Mouse (Mus musculus) megakaryocyte, embryonic 14.5 days (primary cell): ENCODE data around the gene Polr1c. TPM values are rescaled to one million over a fixed set of nuclear protein-coding genes. Genes with fewer than 3 reads are reported as not detected.

Experiments used
- H3K27me3 ChIP-seq: replicated peaks from 2 replicates; pipeline ENCODE3; 2012; ENCODE audit warnings: inconsistent platforms
- H3K36me3 ChIP-seq: replicated peaks from 2 replicates; pipeline ENCODE3; 2012; ENCODE audit warnings: low read length, inconsistent platforms, mixed read lengths
- H3K4me1 ChIP-seq: 2 replicates; pipeline ENCODE4 v1.6.1; 2012; ENCODE audit warnings: inconsistent platforms
- H3K4me3 ChIP-seq: replicated peaks from 2 replicates; pipeline ENCODE3; 2012; ENCODE audit warnings: moderate library complexity, mild to moderate bottlenecking, inconsistent platforms
- H3K9me3 ChIP-seq: 2 replicates; pipeline ENCODE4 v1.6.1; 2012; ENCODE audit warnings: inconsistent platforms
- FLI1 ChIP-seq: IDR thresholded peaks from 2 replicates; pipeline ENCODE4 v1.6.1; 2012; ENCODE audit warnings: low read length, inconsistent platforms, mixed read lengths
- GATA1 ChIP-seq: IDR thresholded peaks from 3 replicates; pipeline ENCODE4 v1.6.1; 2012; ENCODE audit warnings: mixed read lengths, low read length, inconsistent platforms, borderline replicate concordance
- polyA plus RNA-seq: library from polyadenylated mRNA; stranded (reverse); fragments of >175 nt; gene quantifications from 2 replicates; pipeline ENCODE4 v1.2.3, GENCODE M21; 2012; ENCODE audit warnings: low replicate concordance; ENCODE audit not compliant: insufficient read depth

Polr1c gene
- polyA plus RNA-seq, 1 experiment: 10.9 TPM

DNA sequence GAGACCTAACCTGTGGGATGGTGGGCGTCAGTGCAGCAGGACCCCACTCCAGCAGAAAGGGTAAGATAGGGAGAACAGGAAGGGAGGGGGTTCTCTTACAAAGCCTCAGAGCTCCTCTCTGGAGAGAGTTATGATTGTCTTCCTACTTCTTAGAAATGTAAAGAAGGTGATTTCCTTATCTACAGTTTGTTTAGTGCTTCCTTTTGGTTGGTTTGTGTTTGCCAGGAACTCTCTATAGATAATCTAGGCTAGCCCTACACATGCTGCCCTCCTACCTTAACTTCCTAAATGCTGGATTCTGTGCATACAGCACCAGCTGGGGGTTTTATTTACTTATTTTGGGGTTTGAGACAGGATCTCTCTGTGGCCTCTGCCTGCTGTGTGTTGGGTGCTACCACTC is 11.8 kb downstream of the Polr1c start:
- no peak for TF ChIP-seq FLI1
- no peak for TF ChIP-seq GATA1
- H3K27me3 ChIP-seq: no peaks in the 10 kb centered on the region
- H3K4me3 ChIP-seq: no peak overlapping the region
- H3K4me1 ChIP-seq: peaks cover 16% of the 10 kb centered on the region
- H3K9me3 ChIP-seq: no peaks in the 10 kb centered on the region
- H3K36me3 ChIP-seq: peaks cover 85% of the 10 kb centered on the region

DNA sequence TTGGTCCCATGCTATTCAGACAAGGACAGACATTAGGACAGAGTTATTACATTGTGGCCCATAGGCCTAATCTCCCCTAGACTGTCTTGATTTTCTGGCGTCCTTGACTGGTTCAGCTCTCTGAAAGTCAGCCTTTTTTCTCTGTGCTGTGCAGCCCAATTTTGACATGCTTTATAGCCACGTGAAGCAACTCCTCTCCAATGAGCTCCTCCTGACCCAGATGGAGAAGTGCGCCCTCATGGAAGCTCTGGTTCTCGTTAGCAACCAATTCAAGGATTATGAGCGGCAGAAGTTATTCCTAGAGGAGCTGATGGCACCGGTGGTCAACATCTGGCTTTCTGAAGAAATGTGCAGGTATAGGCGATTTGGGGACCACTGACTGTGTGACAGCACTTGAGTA is 20.3 kb downstream of the Polr1c start:
- H3K36me3 ChIP-seq: peaks cover 94% of the 10 kb centered on the region
- H3K4me3 ChIP-seq: no peak overlapping the region
- H3K27me3 ChIP-seq: no peaks in the 10 kb centered on the region
- no peaks in the 10 kb centered on the region for H3K9me3 ChIP-seq
- no peak for TF ChIP-seq FLI1
- no peak for TF ChIP-seq GATA1
- H3K4me1 ChIP-seq: no peaks in the 10 kb centered on the region

DNA sequence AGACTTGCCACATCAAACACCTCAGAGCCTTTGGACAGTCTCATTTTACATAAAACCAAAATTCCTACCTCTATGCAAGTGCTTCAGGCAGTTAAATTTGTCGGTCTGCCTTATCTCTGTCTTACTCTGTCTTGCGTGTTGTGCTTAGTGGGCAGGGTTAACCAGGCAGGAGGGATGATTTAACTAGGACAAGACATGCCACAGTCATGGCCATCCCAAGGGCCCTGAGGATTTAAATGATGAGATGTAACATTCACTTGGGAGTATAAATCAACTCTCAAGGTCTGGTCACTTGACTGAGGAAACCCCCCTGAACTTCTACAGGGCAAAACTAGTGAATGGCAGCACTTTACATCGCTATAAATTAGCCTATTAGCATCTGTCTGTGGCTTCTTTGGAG is 26.3 kb downstream of the Polr1c start:
- H3K4me3 ChIP-seq: no peak overlapping the region
- H3K27me3 ChIP-seq: no peaks in the 10 kb centered on the region
- peaks cover 26% of the 10 kb centered on the region for H3K4me1 ChIP-seq
- no peaks in the 10 kb centered on the region for H3K9me3 ChIP-seq
- TF ChIP-seq FLI1: no peak
- TF ChIP-seq GATA1: no peak
- H3K36me3 ChIP-seq: peaks cover 99% of the 10 kb centered on the region

DNA sequence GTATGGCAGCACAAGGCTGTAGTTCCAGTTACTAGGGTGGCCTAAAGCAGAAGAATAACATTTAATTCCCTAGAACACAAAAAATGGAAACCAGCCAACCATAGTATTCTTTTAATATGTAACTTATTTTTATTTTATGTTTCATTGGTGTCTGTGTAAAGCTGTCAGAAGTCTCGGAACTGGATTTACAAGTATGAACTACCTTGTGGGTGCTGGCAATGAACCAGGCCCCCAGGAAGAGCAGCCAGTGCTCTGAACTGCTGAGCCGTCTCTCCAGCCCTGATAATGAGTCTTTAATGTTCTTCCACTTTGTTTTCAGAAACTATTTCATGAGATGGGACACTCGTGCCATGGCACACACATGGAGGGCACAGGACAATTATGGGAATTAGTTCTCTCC is 37.3 kb downstream of the Polr1c start:
- no peak overlapping the region for H3K4me3 ChIP-seq
- TF ChIP-seq FLI1: no peak
- peaks cover 88% of the 10 kb centered on the region for H3K36me3 ChIP-seq
- no peaks in the 10 kb centered on the region for H3K27me3 ChIP-seq
- H3K9me3 ChIP-seq: no peaks in the 10 kb centered on the region
- peaks cover 59% of the 10 kb centered on the region for H3K4me1 ChIP-seq

DNA sequence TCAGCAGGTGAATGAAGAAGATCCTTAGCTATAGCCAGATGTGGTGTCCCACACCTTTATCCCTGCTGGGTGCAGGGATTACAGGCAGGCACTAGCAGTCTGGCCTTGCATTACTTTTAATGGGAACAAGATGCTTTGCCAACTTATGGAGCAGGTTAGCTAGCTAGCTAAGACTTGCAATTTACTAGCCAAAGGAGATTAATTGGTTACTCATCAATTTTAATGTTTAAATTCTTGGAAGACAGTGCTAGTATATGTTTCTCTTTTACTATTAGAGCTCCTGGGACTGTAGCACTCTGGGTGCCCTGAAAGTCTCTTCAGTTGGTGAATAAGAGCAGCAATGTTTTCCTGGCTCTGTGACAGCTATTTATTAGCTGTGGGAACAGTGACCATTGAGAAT is 41.2 kb downstream of the Polr1c start:
- no peaks in the 10 kb centered on the region for H3K9me3 ChIP-seq
- no peak overlapping the region for H3K4me3 ChIP-seq
- peaks cover 60% of the 10 kb centered on the region for H3K36me3 ChIP-seq
- no peaks in the 10 kb centered on the region for H3K27me3 ChIP-seq
- peaks cover 47% of the 10 kb centered on the region for H3K4me1 ChIP-seq
- TF ChIP-seq GATA1: no peak
- TF ChIP-seq FLI1: no peak

DNA sequence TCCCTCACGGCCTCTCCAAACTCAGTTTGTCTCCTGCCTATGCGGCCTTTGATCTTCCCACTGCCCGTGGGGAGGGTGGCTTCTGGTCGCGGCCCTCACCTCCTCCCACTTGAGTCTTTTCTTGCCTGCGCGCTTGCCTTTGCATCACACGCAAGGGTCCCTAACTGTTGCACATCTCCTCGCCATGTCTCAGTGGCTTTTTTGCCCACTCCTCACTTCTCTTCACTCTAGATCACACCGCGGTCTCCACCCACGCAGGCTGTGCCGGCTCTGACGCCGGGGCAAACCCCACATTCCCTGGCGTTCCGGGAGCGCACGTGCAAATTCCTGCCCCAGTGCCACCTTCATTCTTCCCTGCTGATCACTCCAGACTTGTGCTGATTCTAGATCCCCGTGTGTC is 44.8 kb downstream of the Polr1c start:
- TF ChIP-seq GATA1 (no peak), FLI1 (no peak)
- no peaks in the 10 kb centered on the region for H3K27me3 ChIP-seq
- H3K9me3 ChIP-seq: no peaks in the 10 kb centered on the region
- H3K4me3 ChIP-seq: peak overlapping the region; percentile 99
- peaks cover 56% of the 10 kb centered on the region for H3K4me1 ChIP-seq
- peaks cover 55% of the 10 kb centered on the region for H3K36me3 ChIP-seq

- Histone ChIP-seq H3K27me3 (no peaks in the 10 kb centered on the region), H3K9me3 (no peaks in the 10 kb centered on the region), H3K4me3 (peak within 1 kb of the TSS; percentile 99), H3K36me3 (peaks cover 55% of the 10 kb centered on the region), H3K4me1 (peaks cover 51% of the 10 kb centered on the region)
- no peak for TF ChIP-seq GATA1
- TF ChIP-seq FLI1: 0 out of 2 replicates have a peak, but pooled peaks have one; percentile 27
Observed at GRCm38 (mm10) chr17:46202421-46203071, 45.3 kb downstream of the Polr1c start, which contains the start of the genes Polh and Xpo5. Gene Polh (minus strand): TSS chr17:46202645. Gene Xpo5 (plus strand): TSS chr17:46202782.

- H3K36me3 ChIP-seq: peaks cover 55% of the 10 kb centered on the region
- H3K27me3 ChIP-seq: no peaks in the 10 kb centered on the region
- TF ChIP-seq FLI1 (no peak), GATA1 (no peak)
- no peaks in the 10 kb centered on the region for H3K9me3 ChIP-seq
- peaks cover 38% of the 10 kb centered on the region for H3K4me1 ChIP-seq
- peak overlapping the region; percentile 99 for H3K4me3 ChIP-seq
Observed at GRCm38 (mm10) chr17:46201151-46201550, 46.7 kb downstream of the Polr1c start.

Other genes starting within 250 kb of the Polr1c start
- 48.1 and 103 TPM in 2 replicates for gene Vegfa, start 215.7 kb downstream of the Polr1c start, polyA plus RNA-seq
- 33.8 and 77.2 TPM in 2 replicates for gene Mrps18a, start 137.1 kb downstream of the Polr1c start, polyA plus RNA-seq
- gene Rsph9, start 103.8 kb downstream of the Polr1c start, polyA plus RNA-seq: not detected in 2 replicates
- gene Mad2l1bp, start 94.5 kb downstream of the Polr1c start, polyA plus RNA-seq: 8.8 and 18.5 TPM in 2 replicates
- gene Gtpbp2, start 87.0 kb downstream of the Polr1c start, polyA plus RNA-seq: 65.9 and 69.9 TPM in 2 replicates
- gene Polh, start 45.4 kb downstream of the Polr1c start, polyA plus RNA-seq: 0.35 and 1.6 TPM in 2 replicates
- gene Xpo5, start 45.3 kb downstream of the Polr1c start, polyA plus RNA-seq: 2.1 and 4.5 TPM in 2 replicates
- gene Yipf3, start within 50 bp of the Polr1c start, polyA plus RNA-seq: 213 and 264 TPM in 2 replicates
- 3.6 and 5.3 TPM in 2 replicates for gene Lrrc73, start 5.5 kb upstream of the Polr1c start, polyA plus RNA-seq
- gene Tjap1, start 35.0 kb upstream of the Polr1c start, polyA plus RNA-seq: 42.7 and 59.0 TPM in 2 replicates
- not detected in 2 replicates for gene Dlk2, start 49.4 kb upstream of the Polr1c start, polyA plus RNA-seq
- gene Abcc10, start 80.3 kb upstream of the Polr1c start, polyA plus RNA-seq: 6.4 and 13.4 TPM in 2 replicates
- 0.84 and 1.2 TPM in 2 replicates for gene Zfp318, start 135.7 kb upstream of the Polr1c start, polyA plus RNA-seq
- gene Crip3, start 180.9 kb upstream of the Polr1c start, polyA plus RNA-seq: not detected in 2 replicates
- gene Slc22a7, start 190.4 kb upstream of the Polr1c start, polyA plus RNA-seq: not detected in 2 replicates
- gene Ttbk1, start 239.6 kb upstream of the Polr1c start, polyA plus RNA-seq: 0.06 and 0.60 TPM in 2 replicates
- 6.5 and 14.6 TPM in 2 replicates for gene Dnph1, start 248.7 kb upstream of the Polr1c start, polyA plus RNA-seq